Mouse (Mus musculus) liver, postnatal 0 days (tissue): ENCODE measurements around the gene Traf5. TPM values are rescaled to one million over a fixed set of nuclear protein-coding genes. Genes with fewer than 3 reads are reported as not detected.

Source experiments
- ATAC-seq: fragments of 200-750 bp; cut with Nextera tagmentation; 2 replicates; pipeline ENCODE4 v1.8.0; 2017; ENCODE audit warnings: mild to moderate bottlenecking, moderate library complexity
- DNase-seq: peaks from one replicate; pipeline ENCODE4 v3.0.0-alpha.2; 2016
- H3K27ac ChIP-seq: fragments of 300-500 bp; sonication (generic); 2 replicates; pipeline ENCODE4 v1.5.1; 2014; ENCODE audit warnings: antibody characterized with exemption, moderate library complexity, mild to moderate bottlenecking, low read depth
- H3K27me3 ChIP-seq: fragments of 300-500 bp; sonication (generic); 2 replicates; pipeline ENCODE4 v1.6.1; 2014; ENCODE audit warnings: low read length, control low read depth, mixed read lengths; ENCODE audit not compliant: insufficient read depth
- H3K36me3 ChIP-seq: fragments of 300-500 bp; sonication (generic); replicated peaks from 2 replicates; pipeline ENCODE4 v1.6.1; 2014; ENCODE audit warnings: mild to moderate bottlenecking, control low read depth, low read length, moderate library complexity, mixed read lengths; ENCODE audit not compliant: insufficient read depth
- H3K4me1 ChIP-seq: fragments of 300-500 bp; sonication (generic); 2 replicates; pipeline ENCODE4 v1.6.1; 2014; ENCODE audit warnings: antibody characterized with exemption, mild to moderate bottlenecking, control low read depth; ENCODE audit not compliant: insufficient read depth
- H3K4me2 ChIP-seq: fragments of 300-500 bp; sonication (generic); 2 replicates; pipeline ENCODE4 v1.6.1; 2014; ENCODE audit warnings: low read depth, mild to moderate bottlenecking, low read length, moderate library complexity, mixed read lengths
- H3K4me3 ChIP-seq: fragments of 300-500 bp; sonication (generic); 2 replicates; pipeline ENCODE4 v1.5.1; 2014; ENCODE audit warnings: low read depth, low read length
- H3K9ac ChIP-seq: fragments of 300-500 bp; sonication (generic); replicated peaks from 2 replicates; pipeline ENCODE4 v1.6.1; 2014; ENCODE audit warnings: mild to moderate bottlenecking, moderate library complexity
- H3K9me3 ChIP-seq: fragments of 300-500 bp; sonication (generic); 2 replicates; pipeline ENCODE4 v1.6.1; 2016; ENCODE audit warnings: mild to moderate bottlenecking, control low read depth, low read length, mixed read lengths
- CTCF ChIP-seq: sonication (generic); IDR thresholded peaks from 2 replicates; pipeline ENCODE4 v1.5.1; 2016; ENCODE audit warnings: antibody characterized with exemption, low read depth
- EP300 ChIP-seq: IDR thresholded peaks from 2 replicates; pipeline ENCODE4 v1.6.1; 2016; ENCODE audit warnings: antibody characterized with exemption, low read depth, mild to moderate bottlenecking
- WGBS: fragments of 180-500 bp; shearing (Covaris S2); extraction: QIAGEN DNeasy Blood & Tissue Kit; methylation state at CpG from one replicate; pipeline ENCODE4 v1.1.7; 2014; ENCODE audit not compliant: insufficient replicate concordance; 5-methylcytosine and 5-hydroxymethylcytosine counted together
- polyA plus RNA-seq: library from polyadenylated mRNA; unstranded; fragments of >200 nt; fragmentation: Nextera tagmentation; extraction: Ambion mirVana; gene quantifications from 2 replicates; pipeline ENCODE4 v1.2.1, GENCODE M21; 2015

Gene Traf5
- polyA plus RNA-seq, 1 experiment from 2014 or later = 4.2 TPM

DNA sequence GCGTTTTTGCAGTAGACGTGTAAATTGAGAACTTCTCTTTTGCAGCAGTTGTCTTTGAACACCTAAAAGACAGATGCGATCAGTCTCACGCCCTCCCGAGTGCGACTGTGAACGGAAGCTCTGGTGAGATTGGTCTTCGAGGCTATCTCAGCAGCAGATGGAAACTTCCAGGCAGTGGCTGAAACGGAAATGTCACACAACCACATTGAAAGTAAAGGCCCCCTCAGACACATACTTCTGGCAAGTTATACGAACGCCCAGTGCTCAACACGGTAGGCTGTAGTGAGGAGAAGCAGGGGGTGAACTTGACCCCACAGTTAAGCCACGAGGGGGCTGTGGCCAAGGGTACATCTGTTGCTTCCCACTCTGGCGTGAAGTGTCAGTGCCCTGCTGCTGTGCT is 29.7 kb downstream of the Traf5 start:
- Histone ChIP-seq H3K36me3 (peaks cover 33% of the 10 kb centered on the region), H3K9me3 (peaks cover 5% of the 10 kb centered on the region; the same call in 1 of the 2 replicates), H3K9ac (no peak overlapping the region), H3K27ac (no peak overlapping the region), H3K4me2 (no peak overlapping the region), H3K27me3 (no peaks in the 10 kb centered on the region), H3K4me3 (no peak overlapping the region), H3K4me1 (no peaks in the 10 kb centered on the region)
- TF ChIP-seq CTCF (no peak), EP300 (no peak)
- no peak for ATAC-seq
- DNase-seq = no peak
- WGBS = 78% methylated on average over 14 of the region's 14 CpGs

DNA sequence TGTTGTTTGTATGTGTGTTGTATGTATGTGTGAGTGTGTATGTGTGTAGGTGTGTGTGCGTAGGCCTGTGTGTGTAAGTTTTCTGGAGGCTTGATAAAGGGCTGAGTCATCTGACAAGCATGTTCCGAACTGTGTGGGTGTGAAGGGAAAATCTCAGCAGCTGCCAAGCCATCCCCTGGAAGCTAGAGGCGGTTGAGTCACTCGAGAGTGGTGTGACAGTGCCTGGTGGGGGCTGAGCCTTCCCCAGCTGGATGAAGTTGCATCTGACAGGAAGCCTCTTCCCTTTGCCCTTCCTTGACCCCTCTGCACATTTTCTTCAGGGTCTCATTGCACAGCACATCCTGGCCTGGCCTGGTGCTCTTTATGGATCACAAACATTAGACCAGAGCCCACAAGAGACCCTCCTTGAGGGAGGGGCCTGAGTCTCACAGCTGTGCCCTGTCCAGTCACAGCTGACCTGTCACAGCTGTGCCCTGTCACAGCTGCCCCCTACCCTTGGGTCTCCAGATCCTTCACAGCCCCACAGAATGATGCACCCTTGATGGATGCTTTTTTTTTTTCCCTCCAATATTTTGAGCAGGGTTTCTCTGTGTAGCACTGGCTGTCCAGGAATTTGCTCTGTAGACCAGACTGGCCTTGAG is 30.6 kb downstream of the Traf5 start:
- no peaks in the 10 kb centered on the region for H3K27me3 ChIP-seq

DNA sequence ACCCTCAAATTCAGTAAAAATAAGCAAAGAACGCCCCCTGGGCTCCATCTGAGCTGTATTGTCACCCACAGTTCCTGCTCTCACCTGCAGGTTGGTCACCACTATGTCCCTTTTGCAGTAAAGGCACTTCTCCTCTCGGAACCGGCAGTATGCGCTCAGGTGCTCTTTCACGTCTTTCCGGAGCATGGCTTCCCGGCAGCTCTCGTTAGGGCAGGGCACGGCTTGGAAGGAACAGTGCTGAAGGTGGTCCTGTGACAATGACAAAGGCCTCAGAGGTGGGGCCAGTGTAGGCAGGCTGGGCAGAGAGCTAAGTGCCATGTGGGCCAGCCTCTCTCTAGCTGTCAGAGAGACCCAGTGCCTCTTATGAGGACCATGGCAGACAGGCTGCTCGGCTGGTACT is 33.4 kb downstream of the Traf5 start:
- Histone ChIP-seq H3K4me2 (no peak overlapping the region), H3K27ac (no peak overlapping the region), H3K4me1 (no peaks in the 10 kb centered on the region), H3K4me3 (no peak overlapping the region), H3K27me3 (no peaks in the 10 kb centered on the region), H3K36me3 (peaks cover 14% of the 10 kb centered on the region), H3K9ac (no peak overlapping the region), H3K9me3 (peaks cover 5% of the 10 kb centered on the region; the same call in 1 of the 2 replicates)
- ATAC-seq = no peak
- WGBS = 87% methylated on average over 10 of the region's 10 CpGs
- TF ChIP-seq EP300 (no peak), CTCF (no peak)
- no peak for DNase-seq

More for the DNA sequence above, 30.6 kb downstream of the Traf5 start:
- WGBS = 44% methylated on average over 4 of the region's 4 CpGs
- ATAC-seq (peak; percentile 56; the same call in 1 of the 2 replicates), DNase-seq (no peak)
- Histone ChIP-seq H3K9me3 (peaks cover 5% of the 10 kb centered on the region; the same call in 1 of the 2 replicates), H3K9ac (no peak overlapping the region), H3K4me1 (no peaks in the 10 kb centered on the region), H3K36me3 (peaks cover 34% of the 10 kb centered on the region), H3K4me3 (no peak overlapping the region), H3K27ac (no peak overlapping the region; the same call in 1 of the 2 replicates), H3K4me2 (no peak overlapping the region)
- TF ChIP-seq CTCF (no peak), EP300 (no peak)

DNA sequence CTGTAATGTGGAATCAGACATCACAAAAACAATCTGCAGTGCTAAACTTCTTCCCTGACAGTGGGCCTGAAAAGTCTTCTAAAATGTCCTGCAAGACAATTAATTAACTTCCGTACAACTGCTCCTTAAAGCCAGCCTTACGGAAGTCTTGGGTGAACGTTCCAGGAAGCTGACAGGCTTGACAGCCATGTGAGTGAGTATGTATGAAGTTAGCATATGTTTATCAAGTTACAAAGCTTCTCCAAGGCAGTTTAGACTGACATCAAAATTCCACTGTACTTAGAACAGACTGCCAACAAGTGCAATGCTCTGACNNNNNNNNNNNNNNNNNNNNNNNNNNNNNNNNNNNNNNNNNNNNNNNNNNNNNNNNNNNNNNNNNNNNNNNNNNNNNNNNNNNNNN is 38.6 kb downstream of the Traf5 start:
- no peak for DNase-seq

DNA sequence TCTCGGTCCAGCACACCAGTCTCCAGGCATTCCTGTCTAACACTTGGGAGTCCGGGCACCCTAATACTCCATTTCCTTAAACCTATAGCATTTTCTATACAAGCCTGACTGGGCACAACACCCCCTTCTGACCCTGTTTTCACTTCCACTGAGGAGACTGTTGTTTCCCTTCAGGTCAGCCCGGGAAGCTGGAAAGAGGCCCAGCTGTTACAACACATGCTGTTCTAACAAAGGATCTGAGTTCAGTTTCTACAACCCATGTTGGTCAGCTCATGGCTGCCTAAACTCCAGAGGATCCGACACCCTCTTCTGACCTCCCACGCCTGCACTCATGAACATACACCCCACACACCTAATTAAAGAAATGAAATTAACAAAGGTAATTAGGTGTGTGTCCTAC is 39.4 kb downstream of the Traf5 start:
- H3K9ac ChIP-seq = no peak overlapping the region
- ATAC-seq (no peak), DNase-seq (no peak)
- no peak overlapping the region for H3K4me3 ChIP-seq
- no peaks in the 10 kb centered on the region for H3K4me1 ChIP-seq
- H3K27ac ChIP-seq = no peak overlapping the region
- WGBS = 86% methylated on average over 5 of the region's 5 CpGs
- H3K27me3 ChIP-seq = no peaks in the 10 kb centered on the region
- no peaks in the 10 kb centered on the region for H3K9me3 ChIP-seq
- TF ChIP-seq CTCF (no peak), EP300 (no peak)
- H3K36me3 ChIP-seq = peaks cover 5% of the 10 kb centered on the region
- no peak overlapping the region for H3K4me2 ChIP-seq

More for the DNA sequence above, 38.6 kb downstream of the Traf5 start:
- no peak overlapping the region for H3K9ac ChIP-seq
- H3K27me3 ChIP-seq = no peaks in the 10 kb centered on the region
- no peaks in the 10 kb centered on the region for H3K4me1 ChIP-seq
- H3K4me2 ChIP-seq = no peak overlapping the region
- TF ChIP-seq CTCF (no peak), EP300 (no peak)
- no peak overlapping the region for H3K4me3 ChIP-seq
- ATAC-seq = no peak
- no peaks in the 10 kb centered on the region for H3K9me3 ChIP-seq
- peaks cover 8% of the 10 kb centered on the region for H3K36me3 ChIP-seq
- 86% methylated on average over 3 of the region's 3 CpGs for WGBS
- no peak overlapping the region for H3K27ac ChIP-seq

DNA sequence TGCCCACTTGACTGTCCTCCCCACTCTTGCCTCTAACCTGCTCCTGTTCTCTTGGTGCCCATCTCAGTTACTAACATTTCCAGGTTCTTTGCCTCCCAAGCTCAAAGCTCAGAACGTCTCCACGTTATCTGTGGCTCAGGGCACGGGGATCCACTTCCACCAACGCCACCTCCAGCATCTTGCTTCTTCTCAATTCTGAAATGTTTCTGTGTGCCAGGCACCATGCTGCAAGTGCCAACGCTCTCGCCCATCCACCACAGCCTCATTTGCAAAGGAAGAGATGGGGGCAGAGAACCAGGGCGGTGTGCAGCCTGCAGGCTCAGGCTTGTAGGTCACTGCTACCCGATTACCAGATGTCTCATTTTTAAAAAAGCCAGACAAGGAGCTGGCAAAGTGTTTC is 39.9 kb downstream of the Traf5 start:
- Histone ChIP-seq H3K27me3 (no peaks in the 10 kb centered on the region), H3K9ac (no peak overlapping the region), H3K4me2 (no peak overlapping the region), H3K36me3 (peaks cover 5% of the 10 kb centered on the region; the same call in 1 of the 2 replicates), H3K9me3 (no peaks in the 10 kb centered on the region), H3K27ac (no peak overlapping the region), H3K4me3 (no peak overlapping the region), H3K4me1 (no peaks in the 10 kb centered on the region)
- DNase-seq (no peak), ATAC-seq (no peak)
- WGBS = 86% methylated on average over 8 of the region's 8 CpGs
- no peak for TF ChIP-seq CTCF
- no peak for TF ChIP-seq EP300
